Mouse (Mus musculus) layer of hippocampus, adult 18-20 months (tissue): ENCODE data around the gene Cacna1e. TPM values are rescaled to one million over a fixed set of nuclear protein-coding genes. Genes with fewer than 3 reads are reported as not detected.

Experiments used
- DNase-seq, 2 experiments: peaks; one replicate each; pipeline ENCODE4 v3.0.0; 2022; ENCODE audit warnings: low spot score in 2 of 2
- total RNA-seq, 2 experiments: library from RNA; stranded (reverse); gene quantifications; 2 replicates each; pipeline ENCODE4 v1.2.3; 2021

Cacna1e gene
- total RNA-seq, 2 experiments from 2014 or later, result 192 to 203 TPM

GRCm38 (mm10) chr1:154841057-154841630 is 43.2 kb downstream of the Cacna1e start:
- DNase-seq, result no peak

GRCm38 (mm10) chr1:154839272-154839671 is 45.0 kb downstream of the Cacna1e start:
- DNase-seq, result no peak

GRCm38 (mm10) chr1:154836473-154836872 is 47.8 kb downstream of the Cacna1e start:
- DNase-seq, result no peak

- no peak for DNase-seq
These were observed 52.1 kb downstream of the Cacna1e start for GRCm38 (mm10) chr1:154832168-154832539.

- DNase-seq, result no peak
These were observed 52.8 kb downstream of the Cacna1e start for GRCm38 (mm10) chr1:154831269-154832167.

GRCm38 (mm10) chr1:154830051-154830450 is 54.2 kb downstream of the Cacna1e start:
- no peak for DNase-seq

GRCm38 (mm10) chr1:154823098-154823497 is 61.2 kb downstream of the Cacna1e start:
- DNase-seq, result no peak

GRCm38 (mm10) chr1:154820422-154820821 is 63.9 kb downstream of the Cacna1e start:
- DNase-seq, result no peak

GRCm38 (mm10) chr1:154819960-154820359 is 64.3 kb downstream of the Cacna1e start:
- no peak for DNase-seq

GRCm38 (mm10) chr1:154818742-154819141 is 65.6 kb downstream of the Cacna1e start:
- DNase-seq, result no peak

GRCm38 (mm10) chr1:154816836-154817235 is 67.5 kb downstream of the Cacna1e start:
- DNase-seq, result no peak

GRCm38 (mm10) chr1:154816267-154816666 is 68.0 kb downstream of the Cacna1e start:
- no peak for DNase-seq

GRCm38 (mm10) chr1:154805742-154806141 is 78.6 kb downstream of the Cacna1e start:
- peak; percentile 67 to 82 for DNase-seq

- DNase-seq, result no peak
These were observed 79.3 kb downstream of the Cacna1e start for GRCm38 (mm10) chr1:154805038-154805437.

- DNase-seq, result no peak
These were observed 81.9 kb downstream of the Cacna1e start for GRCm38 (mm10) chr1:154802301-154802904.

- no peak for DNase-seq
These were observed 85.0 kb downstream of the Cacna1e start for GRCm38 (mm10) chr1:154799257-154799656.

- no peak for DNase-seq
These were observed 85.5 kb downstream of the Cacna1e start for GRCm38 (mm10) chr1:154798771-154799170.

GRCm38 (mm10) chr1:154796685-154797084 is 87.6 kb downstream of the Cacna1e start:
- no peak for DNase-seq

GRCm38 (mm10) chr1:154794518-154794951 is 89.8 kb downstream of the Cacna1e start:
- no peak for DNase-seq

- DNase-seq, result peak; percentile 69 to 77
These were observed 92.6 kb downstream of the Cacna1e start for GRCm38 (mm10) chr1:154791544-154792174.

- DNase-seq, result no peak
These were observed 95.8 kb downstream of the Cacna1e start for GRCm38 (mm10) chr1:154788491-154788890.

GRCm38 (mm10) chr1:154788069-154788468 is 96.2 kb downstream of the Cacna1e start:
- peak; percentile 70 to 92 for DNase-seq
